Mouse (Mus musculus) frontal cortex, postnatal 10 days (tissue): ENCODE measurements around the gene Olfr683.
"Not testable (repeated sequence)": the region's sequence is repeated elsewhere in the genome, so short reads cannot be mapped to it uniquely, and the experiment has no call there.

Experiments
- DNase-seq, 2 experiments: peaks; one replicate each; pipeline ENCODE4 v3.0.0; 2022; ENCODE audit warnings: low spot score in 2 of 2, mixed read lengths in 1 of 2

Gene Olfr683

DNA sequence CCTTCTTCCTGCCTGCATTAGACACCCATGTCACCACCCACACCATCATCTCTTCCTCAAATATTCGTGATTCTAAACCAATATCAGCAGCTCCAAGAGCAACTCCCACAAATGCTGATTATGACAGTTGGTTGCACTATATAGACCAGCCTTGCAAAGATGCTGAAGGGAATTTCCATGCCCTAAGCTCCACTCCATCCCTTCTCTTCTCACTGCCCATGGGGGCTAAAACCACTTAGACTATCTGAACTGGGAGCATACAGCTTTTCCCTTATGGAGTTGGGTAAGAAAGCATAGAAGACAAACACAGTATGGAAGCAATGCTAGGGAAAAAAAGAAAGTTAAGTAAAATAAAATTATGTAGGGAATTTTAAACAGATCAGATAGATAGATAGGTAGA is at the start of gene Olfr683:
Olfr683 (minus strand) TSS at position 101 of the 400 bp plus-strand sequence.
- no peak for DNase-seq

DNA sequence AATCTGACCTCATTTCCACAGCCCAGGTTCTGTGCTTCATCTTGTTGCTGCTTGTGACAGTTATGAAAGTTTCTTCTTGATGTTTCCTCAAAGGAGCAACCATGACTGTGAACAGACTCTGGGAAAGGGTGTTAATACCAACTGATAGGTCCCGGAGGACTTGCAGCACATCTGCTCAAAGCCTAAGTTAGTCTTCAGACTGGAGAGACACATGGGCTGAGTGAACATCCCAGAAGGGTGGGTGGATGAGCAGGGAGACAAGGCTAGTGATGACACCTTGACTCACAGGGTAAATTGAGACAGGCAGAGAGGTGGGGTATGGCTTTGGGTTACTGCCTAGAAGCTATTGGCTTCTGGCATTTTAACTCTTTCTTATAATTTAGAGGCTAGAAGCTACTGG is 39.1 kb upstream of the Olfr683 start, which contains the start of gene Olfr685:
Olfr685 (minus strand) TSS at position 101 of the 400 bp plus-strand sequence.
- no peak for DNase-seq

DNA sequence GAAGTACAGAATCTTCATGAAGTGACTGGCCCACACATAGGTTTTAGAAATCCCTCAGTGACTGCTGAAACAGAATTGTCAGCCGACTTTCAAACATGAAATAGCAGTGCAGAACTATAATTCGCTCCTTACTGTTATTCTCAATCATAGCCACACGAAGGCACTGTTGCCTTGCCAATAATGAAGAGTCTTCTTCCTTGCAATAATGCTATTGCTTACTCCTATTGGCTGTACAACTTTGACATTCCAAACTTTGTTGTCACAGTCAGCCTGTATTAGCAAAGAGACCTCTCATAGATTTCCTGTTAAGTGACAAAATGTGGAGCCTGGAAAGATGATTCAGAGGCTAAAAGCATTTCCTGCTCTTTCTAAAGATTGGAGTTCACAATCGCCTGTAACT is 24.0 kb upstream of the Olfr683 start:
- peak in 1 of 2 experiments; percentile 18 for DNase-seq

DNA sequence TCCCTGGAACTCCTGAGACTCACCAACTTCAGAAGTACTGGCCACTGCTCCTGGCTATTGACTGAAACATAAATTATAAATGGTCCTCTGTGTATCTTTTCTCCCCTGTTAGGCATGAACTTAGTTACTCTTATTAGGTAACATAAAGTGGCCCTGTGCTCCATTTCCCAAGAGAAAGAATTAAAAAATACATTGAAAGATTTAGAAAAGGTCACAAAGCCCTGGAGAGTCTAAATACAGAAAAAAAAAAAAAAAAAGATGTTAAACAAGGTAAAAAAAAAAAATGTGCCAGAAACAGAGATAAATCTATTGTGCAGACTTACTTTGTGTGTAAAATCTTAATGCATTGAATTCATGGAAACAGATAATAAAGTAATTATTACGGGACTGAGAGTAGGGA is 16.7 kb upstream of the Olfr683 start, which contains the start of gene Olfr684:
Olfr684 (minus strand) TSS at position 101 of the 400 bp plus-strand sequence.
- DNase-seq, result no peak

DNA sequence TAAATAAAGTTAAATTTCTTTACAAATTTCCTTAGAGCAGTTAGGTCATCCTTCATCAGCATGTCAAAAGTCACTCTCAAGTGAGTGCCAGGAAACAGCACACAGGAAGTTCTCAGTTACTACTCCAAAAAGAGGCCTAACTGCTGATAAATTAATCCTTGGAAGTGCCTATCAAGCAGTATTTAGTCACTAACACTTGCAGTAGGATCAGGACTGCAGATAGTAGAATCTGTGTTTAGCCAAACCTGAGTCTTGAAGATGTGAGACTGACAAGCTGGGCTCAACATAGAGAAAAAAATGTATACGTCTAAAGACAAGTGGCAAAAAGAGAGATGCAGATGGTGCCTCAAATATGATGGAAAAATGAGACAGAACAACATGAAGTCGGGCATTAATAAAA is 5.5 kb downstream of the Olfr683 start:
- DNase-seq, result no peak

DNA sequence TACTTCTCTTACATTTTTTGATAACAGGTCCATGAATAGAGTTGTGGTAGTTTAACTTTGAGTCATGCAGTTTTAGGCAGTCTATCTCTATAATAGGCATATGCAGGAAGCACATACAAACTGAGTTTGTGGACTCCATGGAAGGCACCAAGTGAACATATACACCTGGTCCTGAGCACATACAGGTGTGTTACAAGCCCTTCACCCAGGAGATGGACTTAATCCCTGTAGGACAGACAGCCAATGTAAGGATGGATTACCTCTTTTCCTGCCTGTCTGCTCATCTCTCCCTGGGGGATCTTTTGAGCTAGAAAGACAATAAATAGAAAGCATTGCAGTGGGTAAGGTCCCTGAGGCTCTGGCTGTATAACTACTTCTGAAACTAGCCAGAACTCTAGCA is 30.3 kb downstream of the Olfr683 start, which contains the start of gene Olfr681:
Olfr681 (plus strand) TSS at position 301 of the 400 bp plus-strand sequence.
- DNase-seq, result no peak

DNA sequence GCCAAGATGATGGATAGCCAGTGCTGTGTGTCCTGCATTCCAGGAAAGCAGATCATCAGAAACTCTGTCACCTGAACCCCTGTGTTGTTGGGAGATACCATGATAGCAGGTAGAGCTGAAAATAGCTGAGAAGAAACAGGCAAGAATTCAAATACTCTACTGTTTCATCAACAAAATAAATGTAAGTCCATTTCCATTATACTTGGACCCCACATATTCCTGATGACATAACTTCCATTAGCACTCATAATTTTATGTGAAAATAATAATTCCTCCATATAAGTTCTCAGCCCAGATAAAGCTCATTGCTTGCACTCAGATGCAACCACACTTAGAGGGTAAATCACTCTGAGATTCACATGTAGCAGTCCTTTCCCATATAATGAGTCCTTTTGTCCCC is 54.1 kb downstream of the Olfr683 start, which contains the start of gene Olfr680-ps1:
Olfr680-ps1 (minus strand) TSS at position 101 of the 400 bp plus-strand sequence.
- not testable (repeated sequence) for DNase-seq
